Mouse (Mus musculus) bone marrow macrophage, adult 2 months (primary cell): ENCODE measurements at regions not wholly inside any gene's neighbourhood (a gene's known extent, or its start where the extent isn't known, plus 50 kb on each side); places are given as distances from the start of the nearest gene placed in this dataset.

Source experiments
- CTCF ChIP-seq: IDR thresholded peaks from 2 replicates; pipeline ENCODE4 v1.5.1; 2012; ENCODE audit warnings: low read depth, mild to moderate bottlenecking, low read length, moderate library complexity
- POLR2A ChIP-seq: IDR thresholded peaks from 2 replicates; pipeline ENCODE4 v1.6.1; 2012; ENCODE audit warnings: mild to moderate bottlenecking, low read depth, low read length, borderline replicate concordance

- no peak for TF ChIP-seq CTCF
- no peak for TF ChIP-seq POLR2A
These were observed 185.8 kb upstream of the Adamts5 start for GRCm38 (mm10) chr16:86087421-86087820.
